Mouse (Mus musculus) testis, postnatal 10 days (tissue): Measurements from ENCODE around the gene Prdm13.

ENCODE experiments used
- DNase-seq: peaks from one replicate; pipeline ENCODE4 v3.0.0; 2021; ENCODE audit warnings: low spot score

Gene Prdm13

GRCm38 (mm10) chr4:21685595-21686091 is at the start of gene Prdm13:
Prdm13 (minus strand) TSS chr4:21685963.
- DNase-seq: no peak

GRCm38 (mm10) chr4:21727615-21728165 is 41.9 kb upstream of the Prdm13 start, which contains the start of gene Ccnc:
Ccnc (plus strand) TSS chr4:21727701.
- peak; percentile 87 for DNase-seq

- no peak for DNase-seq
Measured at GRCm38 (mm10) chr4:21726912-21727614, 41.3 kb upstream of the Prdm13 start.

GRCm38 (mm10) chr4:21722752-21723334 is 37.1 kb upstream of the Prdm13 start:
- DNase-seq: no peak

GRCm38 (mm10) chr4:21712147-21712546 is 26.4 kb upstream of the Prdm13 start:
- DNase-seq: peak; percentile 87

- no peak for DNase-seq
Measured at GRCm38 (mm10) chr4:21705046-21705445, 19.3 kb upstream of the Prdm13 start.

- peak; percentile 78 for DNase-seq
Measured at GRCm38 (mm10) chr4:21695638-21696254, 10.0 kb upstream of the Prdm13 start.

- no peak for DNase-seq
Measured at GRCm38 (mm10) chr4:21690221-21690620, 4.5 kb upstream of the Prdm13 start.

- DNase-seq: no peak
Measured at GRCm38 (mm10) chr4:21689492-21689941, 3.8 kb upstream of the Prdm13 start.

- peak; percentile 47 for DNase-seq
Measured at GRCm38 (mm10) chr4:21688703-21689200, 3.0 kb upstream of the Prdm13 start.

- no peak for DNase-seq
Measured at GRCm38 (mm10) chr4:21687783-21688702, 2.3 kb upstream of the Prdm13 start.

GRCm38 (mm10) chr4:21686934-21687333 is 1.2 kb upstream of the Prdm13 start:
- DNase-seq: no peak

- no peak for DNase-seq
Measured at GRCm38 (mm10) chr4:21686416-21686815, 653 bp upstream of the Prdm13 start.

- no peak for DNase-seq
Measured at GRCm38 (mm10) chr4:21684341-21684970, 1.3 kb downstream of the Prdm13 start.

- DNase-seq: no peak
Measured at GRCm38 (mm10) chr4:21682421-21683150, 3.2 kb downstream of the Prdm13 start.

GRCm38 (mm10) chr4:21680971-21681370 is 4.8 kb downstream of the Prdm13 start:
- no peak for DNase-seq

GRCm38 (mm10) chr4:21679624-21680480 is 5.9 kb downstream of the Prdm13 start:
- no peak for DNase-seq

- DNase-seq: peak; percentile 58
Measured at GRCm38 (mm10) chr4:21678975-21679623, 6.7 kb downstream of the Prdm13 start.
